Mouse (Mus musculus) fat pad, adult 2 months (tissue): ENCODE data around the gene Hipk1.

ENCODE experiments used
- DNase-seq: peaks from one replicate; pipeline ENCODE4 v3.0.0-alpha.2; 2011; ENCODE audit warnings: low read depth, low spot score; ENCODE audit errors: extremely low read depth

Hipk1 gene

DNA sequence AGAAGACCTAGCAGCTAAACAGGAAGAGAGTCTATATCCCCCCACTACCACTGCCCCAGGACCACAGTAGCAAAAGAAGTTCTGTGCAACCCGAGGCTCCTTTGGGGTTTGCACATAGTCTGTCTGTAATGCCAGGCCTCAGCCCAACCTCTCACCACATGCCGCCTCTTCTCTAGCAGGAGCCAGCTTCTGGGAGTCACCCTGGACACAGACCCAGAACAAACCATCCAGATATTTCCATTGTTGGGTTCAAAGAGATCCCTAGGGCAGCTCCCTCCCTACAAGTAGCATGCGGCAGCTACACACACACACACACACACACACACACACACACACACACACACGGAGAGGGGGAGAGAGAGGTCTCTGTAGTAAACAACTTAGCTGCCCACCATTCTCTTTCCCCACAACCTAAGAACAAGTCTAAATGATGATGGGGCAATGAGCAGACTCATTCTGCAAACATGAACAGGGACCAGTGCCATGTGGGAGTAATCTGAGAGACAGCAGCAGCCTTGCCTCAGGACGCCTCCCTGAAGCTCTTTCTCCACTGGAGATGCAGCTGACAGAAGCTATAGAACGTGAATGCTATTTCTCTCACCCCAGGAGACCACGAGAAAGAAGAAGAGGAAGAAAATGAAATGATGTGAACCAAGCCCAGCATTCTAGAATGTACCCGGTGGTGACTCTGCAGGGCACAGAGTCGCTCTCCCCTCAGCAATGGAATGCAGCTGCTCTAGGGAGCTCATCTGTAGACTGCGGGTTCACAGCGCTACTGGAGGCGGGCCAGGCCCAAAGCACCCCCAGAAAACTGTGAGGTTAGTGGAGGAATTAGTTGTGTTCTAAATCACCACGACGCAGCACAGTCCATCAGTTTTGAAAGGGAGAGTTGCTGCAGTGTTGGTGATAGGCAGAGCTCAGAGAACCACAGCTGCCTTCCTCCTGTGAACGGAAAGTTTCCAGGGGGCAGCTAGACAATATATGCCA is 74.3 kb downstream of the Hipk1 start:
- no peak for DNase-seq

- no peak for DNase-seq
Observed at GRCm38 (mm10) chr3:103715762-103716693, 75.3 kb downstream of the Hipk1 start.

- no peak for DNase-seq
Observed at GRCm38 (mm10) chr3:103714942-103715341, 76.4 kb downstream of the Hipk1 start.

DNA sequence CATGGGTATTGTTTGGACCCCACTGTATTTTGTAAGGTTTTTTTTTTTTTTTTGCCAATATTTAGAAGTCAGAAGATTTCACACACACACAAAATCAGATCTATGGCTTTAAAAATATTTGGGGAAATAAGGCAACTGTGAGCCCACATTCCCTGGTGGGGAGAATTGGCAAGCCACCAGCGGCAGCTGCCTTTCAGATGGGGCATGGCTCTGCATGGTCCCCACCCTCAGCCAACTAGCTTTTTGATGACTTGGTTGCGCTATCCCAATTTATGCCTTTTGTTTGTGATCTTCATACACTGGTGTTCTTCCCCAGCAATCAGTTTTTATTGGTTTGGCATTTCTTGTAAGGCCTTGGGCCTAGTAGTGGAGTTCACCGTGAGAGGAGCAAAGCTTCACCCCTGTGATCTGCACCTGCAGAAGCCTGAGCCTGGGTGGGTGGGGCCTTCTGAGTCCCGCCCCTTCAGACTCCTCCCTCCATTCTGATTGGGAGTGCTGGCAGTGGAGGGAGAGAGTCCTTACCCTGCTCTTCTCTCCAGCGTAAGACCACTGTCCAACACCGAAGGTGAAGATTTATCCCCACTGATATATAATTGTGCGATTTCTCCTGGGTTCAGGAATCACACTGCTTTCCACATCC is 77.0 kb downstream of the Hipk1 start:
- no peak for DNase-seq

DNA sequence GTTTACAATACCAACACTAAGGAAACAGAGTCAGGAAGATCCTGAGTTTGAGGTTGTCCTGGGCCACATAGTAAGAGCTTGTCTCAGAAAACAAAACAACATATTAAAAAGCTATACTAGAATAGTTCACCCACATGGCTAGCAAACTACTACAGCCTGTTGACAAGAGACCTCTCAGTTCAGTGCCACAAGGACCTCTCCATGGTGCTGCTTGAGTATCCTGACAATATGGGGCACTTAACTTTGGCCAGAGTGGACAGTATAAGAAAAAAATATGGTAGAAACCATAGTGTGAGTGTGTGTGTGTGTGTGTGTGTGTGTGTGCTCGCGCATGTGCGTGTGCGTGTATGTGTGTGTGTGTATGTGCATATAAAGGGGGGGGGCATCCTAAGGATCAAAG is 79.2 kb downstream of the Hipk1 start:
- no peak for DNase-seq

DNA sequence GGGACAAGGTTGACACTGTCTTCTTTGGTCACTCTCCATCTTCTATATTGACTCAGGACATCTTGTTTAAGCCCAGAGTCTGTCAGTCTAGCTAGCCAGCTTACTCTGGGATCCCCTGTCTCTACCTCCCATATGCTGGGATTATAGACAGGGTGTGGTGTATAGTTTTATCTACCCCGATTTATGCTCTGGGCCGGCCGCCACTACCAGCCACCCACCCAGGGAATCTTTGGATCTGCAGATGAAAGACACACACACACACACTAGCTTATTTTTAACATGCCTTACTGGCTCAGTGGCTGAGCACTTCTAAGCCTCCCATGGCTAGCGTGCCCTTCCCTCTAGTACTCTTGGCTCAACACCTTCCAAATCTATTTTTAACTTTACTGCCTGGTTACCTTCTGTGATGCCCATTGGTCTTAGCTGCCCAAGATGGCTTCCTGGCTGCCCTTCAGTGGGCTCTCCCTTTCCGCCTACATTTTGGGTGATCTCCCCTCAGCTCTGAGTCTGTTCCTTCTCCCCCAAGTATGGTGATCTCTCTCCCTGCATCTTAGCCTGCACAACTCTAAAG is 81.8 kb downstream of the Hipk1 start:
- DNase-seq: no peak

GRCm38 (mm10) chr3:103705426-103705825 is 85.9 kb downstream of the Hipk1 start:
- no peak for DNase-seq

- DNase-seq: no peak
Observed at GRCm38 (mm10) chr3:103704661-103705060, 86.7 kb downstream of the Hipk1 start.

DNA sequence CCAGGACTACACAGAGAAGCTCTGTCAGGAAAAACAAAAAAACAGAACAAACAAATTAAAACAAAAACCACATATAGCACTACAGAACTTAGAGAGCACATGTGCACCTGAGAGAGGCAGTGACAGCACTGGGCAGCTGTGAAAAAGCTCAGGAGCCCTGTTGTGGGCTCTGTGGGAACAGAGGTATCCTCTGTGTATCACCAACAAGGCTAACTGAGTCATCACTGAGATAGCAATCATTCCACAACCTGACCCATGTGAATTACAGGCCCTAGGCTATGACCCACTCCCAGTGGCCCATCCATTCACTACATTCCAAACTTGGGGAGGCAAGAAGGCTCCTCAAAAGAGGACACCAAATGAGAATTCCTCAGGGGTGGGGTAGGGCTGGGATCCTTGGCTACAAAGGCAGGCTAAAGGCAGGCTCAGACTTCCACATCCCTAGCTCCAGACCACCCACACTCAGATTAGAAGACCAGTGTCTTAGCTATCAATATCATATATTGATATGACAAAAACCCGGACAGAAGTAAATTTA is 94.9 kb downstream of the Hipk1 start:
- DNase-seq: no peak

- no peak for DNase-seq
Observed at GRCm38 (mm10) chr3:103695556-103695955, 95.8 kb downstream of the Hipk1 start.

DNA sequence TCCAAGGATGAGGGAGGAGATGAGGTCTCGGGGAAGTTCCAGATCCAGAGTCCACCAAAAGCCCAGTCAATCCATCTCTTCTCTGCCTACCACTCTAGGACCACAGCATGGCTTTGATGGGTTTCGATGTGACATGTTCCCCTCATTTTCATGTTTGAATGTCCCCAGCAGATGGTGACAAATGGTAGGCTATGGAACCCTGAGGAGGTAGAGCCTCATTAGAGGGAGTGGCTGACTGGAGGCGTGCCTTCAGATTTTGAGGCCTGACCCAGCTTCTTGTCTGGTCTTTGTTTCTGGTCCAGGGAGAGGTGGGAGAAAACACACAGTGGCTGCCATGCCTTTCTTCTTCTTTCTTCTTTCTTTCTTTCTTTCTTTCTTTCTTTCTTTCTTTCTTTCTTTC is 100.9 kb downstream of the Hipk1 start:
- no peak for DNase-seq
